Mouse (Mus musculus) liver, embryonic 14.5 days (tissue): ENCODE results near the gene Hist2h2ac. TPM values are rescaled to one million over a fixed set of nuclear protein-coding genes. Genes with fewer than 3 reads are reported as not detected.

ENCODE experiments used
- ATAC-seq: fragments of 200-750 bp; cut with Nextera tagmentation; 2 replicates; pipeline ENCODE4 v1.8.0; 2017; ENCODE audit warnings: moderate number of reproducible peaks, mild to moderate bottlenecking, moderate library complexity; ENCODE audit not compliant: insufficient read depth
- DNase-seq, 3 experiments: peaks; one replicate each; pipeline ENCODE4 v3.0.0-alpha.2; 2012 to 2013; ENCODE audit warnings: low read depth in 3 of 3, low spot score in 3 of 3
- H3K27ac ChIP-seq: fragments of 300-500 bp; sonication (generic); 2 replicates; pipeline ENCODE4 v1.5.1; 2014; ENCODE audit warnings: moderate library complexity, mild to moderate bottlenecking, control low read depth, inconsistent platforms
- H3K27me3 ChIP-seq: fragments of 300-500 bp; sonication (generic); 2 replicates; pipeline ENCODE4 v1.6.1; 2014; ENCODE audit warnings: mild to moderate bottlenecking, low read length, moderate library complexity; ENCODE audit not compliant: control insufficient read depth, insufficient read depth
- H3K36me3 ChIP-seq: fragments of 300-500 bp; sonication (generic); replicated peaks from 2 replicates; pipeline ENCODE4 v1.6.1; 2014; ENCODE audit warnings: low read depth; ENCODE audit not compliant: control insufficient read depth, insufficient read depth
- H3K4me1 ChIP-seq, 2 experiments: fragments of 200-500 bp in 1 of 2; fragments of 300-500 bp in 1 of 2; sonication (generic) in 1 of 2; replicated peaks; 2 replicates each; pipeline ENCODE4 v1.6.1; 2012 to 2014; ENCODE audit warnings: antibody characterized with exemption in 1 of 2, inconsistent platforms in 1 of 2, low read length in 1 of 2; ENCODE audit not compliant: control insufficient read depth in 2 of 2, insufficient read depth in 2 of 2
- H3K4me2 ChIP-seq: fragments of 300-500 bp; sonication (generic); 2 replicates; pipeline ENCODE4 v1.6.1; 2014; ENCODE audit warnings: low read depth, mild to moderate bottlenecking, control low read depth, moderate library complexity
- H3K4me3 ChIP-seq, 2 experiments: fragments of 200-500 bp in 1 of 2; fragments of 300-500 bp in 1 of 2; sonication (generic) in 1 of 2; 2 replicates each; pipeline ENCODE4 v1.5.1; 2012 to 2014; ENCODE audit warnings: low read depth in 2 of 2, low read length in 2 of 2, mild to moderate bottlenecking in 2 of 2, control low read depth in 1 of 2, inconsistent platforms in 1 of 2, moderate library complexity in 1 of 2; ENCODE audit not compliant: insufficient read depth in 1 of 2
- H3K9ac ChIP-seq: fragments of 300-500 bp; sonication (generic); replicated peaks from 2 replicates; pipeline ENCODE4 v1.6.1; 2014; ENCODE audit warnings: mild to moderate bottlenecking, control low read depth, moderate library complexity
- H3K9me3 ChIP-seq: fragments of 300-500 bp; sonication (generic); 2 replicates; pipeline ENCODE4 v1.6.1; 2016; ENCODE audit warnings: low read length, mixed read lengths; ENCODE audit not compliant: control insufficient read depth
- CTCF ChIP-seq: IDR thresholded peaks from 2 replicates; pipeline ENCODE4 v1.5.1; 2016; ENCODE audit warnings: antibody characterized with exemption, low read depth, control low read depth
- EP300 ChIP-seq: IDR thresholded peaks from 2 replicates; pipeline ENCODE4 v1.6.1; 2016; ENCODE audit warnings: antibody characterized with exemption, low read depth
- WGBS: fragments of 180-500 bp; shearing (Covaris S2); extraction: QIAGEN DNeasy Blood & Tissue Kit; methylation state at CpG from one replicate; pipeline ENCODE4 v1.1.7; 2014; ENCODE audit not compliant: insufficient replicate concordance; 5-methylcytosine and 5-hydroxymethylcytosine counted together
- polyA plus RNA-seq, 2 experiments: library from polyadenylated mRNA; depleted of rRNA in 1 of 2; stranded (reverse) in 1 of 2; unstranded in 1 of 2; fragments of >200 nt; fragmentation: Nextera tagmentation in 1 of 2; extraction: Ambion mirVana in 1 of 2; gene quantifications; 2 replicates each; pipeline versions ENCODE4 v1.2.1 to v1.2.3; 2012 to 2014

Gene Hist2h2ac
- polyA plus RNA-seq, 2 experiments = 14.0 to 18.5 TPM

- Histone ChIP-seq H3K36me3 (no peaks in the 10 kb centered on the region), H3K4me2 (peak overlapping the region; percentile 92), H3K27me3 (no peaks in the 10 kb centered on the region), H3K9me3 (no peaks in the 10 kb centered on the region), H3K4me1 (peaks cover 9 to 19% of the 10 kb centered on the region in 2 experiments), H3K4me3 (peak overlapping the region; percentile 55 to 73), H3K27ac (peak overlapping the region; percentile 98), H3K9ac (peak overlapping the region; percentile 95)
- DNase-seq = peak in 2 of 3 experiments; percentile 61 to 76
- peak; percentile 0; the same call in 1 of the 2 replicates for ATAC-seq
- TF ChIP-seq CTCF = no peak
- 0 out of 2 replicates have a peak, but pooled peaks have one; percentile 1 for TF ChIP-seq EP300
- under 1% methylated on average over 12 of the region's 12 CpGs for WGBS
Measured at GRCm38 (mm10) chr3:96237904-96238511, 17.3 kb upstream of the Hist2h2ac start.

GRCm38 (mm10) chr3:96237335-96237903, 16.7 kb upstream of the Hist2h2ac start:
- ATAC-seq (no peak), DNase-seq (peak in 1 of 3 experiments; percentile 65)
- H3K9me3 ChIP-seq = no peaks in the 10 kb centered on the region
- 22% methylated on average over 7 of the region's 7 CpGs for WGBS
- peaks cover 9 to 18% of the 10 kb centered on the region in 2 experiments for H3K4me1 ChIP-seq
- no peak for TF ChIP-seq CTCF
- TF ChIP-seq EP300 = peak; percentile 41
- peak overlapping the region; percentile 98 for H3K27ac ChIP-seq
- H3K27me3 ChIP-seq = no peaks in the 10 kb centered on the region
- no peaks in the 10 kb centered on the region for H3K36me3 ChIP-seq
- peak overlapping the region; percentile 55 to 73 for H3K4me3 ChIP-seq
- H3K9ac ChIP-seq = peak overlapping the region; percentile 95
- H3K4me2 ChIP-seq = peak overlapping the region; percentile 92

DNA sequence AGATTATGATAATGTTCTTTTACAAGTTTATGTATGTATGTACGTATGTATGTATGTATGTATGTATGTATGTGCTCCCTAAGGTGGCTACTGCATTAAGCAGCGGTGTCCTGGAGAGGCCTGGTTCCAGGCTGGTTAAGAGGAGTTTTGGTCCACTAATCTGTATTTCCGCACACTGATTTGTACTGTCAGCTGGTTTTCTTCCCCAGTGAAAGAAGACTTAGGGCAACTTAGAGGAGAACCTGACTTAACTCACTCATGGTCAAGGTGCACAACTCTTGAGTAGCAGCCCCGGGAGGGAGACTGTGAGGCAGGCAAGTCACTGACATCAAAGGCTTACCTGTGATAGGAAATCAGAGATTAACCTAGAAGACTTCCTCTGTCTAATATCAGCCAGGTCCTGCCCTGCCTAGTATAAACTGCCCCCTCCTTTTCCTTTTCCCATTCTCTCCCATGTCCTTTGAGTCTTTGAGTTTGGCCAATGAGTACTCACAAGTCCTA, 16.2 kb upstream of the Hist2h2ac start:
- TF ChIP-seq EP300 (no peak; the same call in 1 of the 2 replicates), CTCF (no peak)

GRCm38 (mm10) chr3:96235836-96236235, 15.2 kb upstream of the Hist2h2ac start:
- TF ChIP-seq EP300 (no peak), CTCF (no peak)
- peaks cover 4 to 13% of the 10 kb centered on the region in 2 experiments for H3K4me1 ChIP-seq
- no peak for ATAC-seq
- WGBS = 68% methylated on average over 3 of the region's 3 CpGs
- H3K9ac ChIP-seq = 0 out of 2 replicates have a peak overlapping the region, but pooled peaks have one; percentile 23
- no peaks in the 10 kb centered on the region for H3K27me3 ChIP-seq
- no peaks in the 10 kb centered on the region for H3K36me3 ChIP-seq
- H3K9me3 ChIP-seq = no peaks in the 10 kb centered on the region
- peak overlapping the region; percentile 92 for H3K4me2 ChIP-seq
- H3K4me3 ChIP-seq = peak overlapping the region; percentile 15 to 73; a peak in 2 of 4 replicates
- no peak for DNase-seq
- H3K27ac ChIP-seq = peak overlapping the region; percentile 23

More for the DNA sequence above, 16.2 kb upstream of the Hist2h2ac start:
- no peaks in the 10 kb centered on the region for H3K27me3 ChIP-seq
- no peak for ATAC-seq
- peak overlapping the region; percentile 92 for H3K4me2 ChIP-seq
- DNase-seq = no peak
- no peaks in the 10 kb centered on the region for H3K9me3 ChIP-seq
- H3K9ac ChIP-seq = peak overlapping the region; percentile 95
- peaks cover 5 to 14% of the 10 kb centered on the region in 2 experiments for H3K4me1 ChIP-seq
- peak overlapping the region; percentile 55 to 73 for H3K4me3 ChIP-seq
- 68% methylated on average over 4 of the region's 4 CpGs for WGBS
- H3K36me3 ChIP-seq = no peaks in the 10 kb centered on the region
- H3K27ac ChIP-seq = peak overlapping the region; percentile 98

DNA sequence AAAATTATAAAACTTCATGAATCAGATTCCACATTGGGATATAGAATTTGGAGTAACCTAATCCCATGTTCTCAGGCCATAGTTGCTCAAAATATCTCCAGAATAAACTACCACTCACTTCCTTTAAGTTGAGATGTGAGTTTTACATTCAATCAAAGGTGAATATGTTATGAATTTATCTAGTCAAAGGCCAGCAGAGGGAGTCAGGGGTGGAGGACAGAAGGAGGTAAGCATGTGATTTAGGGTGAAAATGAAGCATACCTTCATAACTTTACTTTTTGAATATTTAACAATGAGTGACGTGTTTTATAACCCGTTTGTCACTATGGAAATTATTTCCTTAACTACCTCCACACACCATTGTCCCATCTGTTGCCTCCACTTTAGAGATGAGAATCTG, 14.2 kb upstream of the Hist2h2ac start:
- no peak for ATAC-seq
- no peak for TF ChIP-seq EP300
- no peak for TF ChIP-seq CTCF
- WGBS = 69% methylated on average over 2 of the region's 2 CpGs
- Histone ChIP-seq H3K4me3 (no peak overlapping the region), H3K27ac (no peak overlapping the region), H3K4me1 (peaks cover 0 to 11% of the 10 kb centered on the region in 2 experiments; a peak in 2 of 4 replicates), H3K4me2 (no peak overlapping the region), H3K27me3 (no peaks in the 10 kb centered on the region), H3K9ac (no peak overlapping the region; the same call in 1 of the 2 replicates), H3K36me3 (no peaks in the 10 kb centered on the region), H3K9me3 (no peaks in the 10 kb centered on the region)
- DNase-seq = no peak
